Mouse (Mus musculus): ENCODE measurements around the gene March6.

- TF ChIP-seq GATA1 (IDR thresholded peaks at IDR 0.05; ENCODE audit: low read length) (no peak), TAL1 (IDR thresholded peaks at IDR 0.05; ENCODE audit: low read length) (peak; percentile 55)
Observed at GRCm38 (mm10) chr15:31539643-31540512, 9.0 kb upstream of the March6 start.
